Mouse (Mus musculus): ENCODE results near the gene Ncapd2. TPM values are rescaled to one million over a fixed set of nuclear protein-coding genes. Genes with fewer than 3 reads are reported as not detected.

Ncapd2 gene
- polyA plus RNA-seq, 1 experiment, result 383 TPM

- Histone ChIP-seq H3K27ac (ENCODE audit: insufficient read depth, low read length) (no peak overlapping the region), H3K36me3 (ENCODE audit: control insufficient read depth, insufficient read depth, low read length, poor library complexity, severe bottlenecking) (no peaks in the 10 kb centered on the region), H3K9ac (ENCODE audit: low read depth, poor library complexity, severe bottlenecking) (no peak overlapping the region), H3K4me1 (ENCODE audit: control insufficient read depth, insufficient read depth, low read length) (no peaks in the 10 kb centered on the region), H3K9me3 (replicated peaks; ENCODE audit: control insufficient read depth, insufficient read depth, low read length, poor library complexity, severe bottlenecking) (no peaks in the 10 kb centered on the region), H3K27me3 (ENCODE audit: control insufficient read depth, insufficient read depth, low read length, poor library complexity, severe bottlenecking) (no peaks in the 10 kb centered on the region), H3K4me3 (ENCODE audit: low read depth, low read length) (no peak overlapping the region)
- no peak for TF ChIP-seq POLR2A (IDR thresholded peaks at IDR 0.05; ENCODE audit: insufficient read depth, low read length)
These were observed 26.4 kb upstream of the Ncapd2 start for GRCm38 (mm10) chr6:125217899-125218298.

GRCm38 (mm10) chr6:125216898-125217297 is 25.4 kb upstream of the Ncapd2 start:
- no peaks in the 10 kb centered on the region for H3K4me1 ChIP-seq (ENCODE audit: control insufficient read depth, insufficient read depth, low read length)

GRCm38 (mm10) chr6:125215148-125215954 is 23.9 kb upstream of the Ncapd2 start, which contains the start of gene Vamp1:
Gene Vamp1, plus strand, starts transcription at chr6:125215551.
- H3K27ac ChIP-seq (ENCODE audit: insufficient read depth, low read length), result no peak within 1 kb of the TSS
- H3K4me3 ChIP-seq (ENCODE audit: low read depth, low read length), result peak within 1 kb of the TSS; percentile 91
- no peaks in the 10 kb centered on the region for H3K4me1 ChIP-seq (ENCODE audit: control insufficient read depth, insufficient read depth, low read length)
- no peaks in the 10 kb centered on the region for H3K36me3 ChIP-seq (ENCODE audit: control insufficient read depth, insufficient read depth, low read length, poor library complexity, severe bottlenecking)
- no peaks in the 10 kb centered on the region for H3K27me3 ChIP-seq (ENCODE audit: control insufficient read depth, insufficient read depth, low read length, poor library complexity, severe bottlenecking)
- no peaks in the 10 kb centered on the region for H3K9me3 ChIP-seq (replicated peaks; ENCODE audit: control insufficient read depth, insufficient read depth, low read length, poor library complexity, severe bottlenecking)
- TF ChIP-seq EP300 (IDR thresholded peaks at IDR 0.05; ENCODE audit: insufficient read depth, low read depth, low read length) (peak; percentile 63; the same call in 1 of the 2 replicates), CTCF (IDR thresholded peaks at IDR 0.05; ENCODE audit: low read depth, low read length) (no peak), POLR2A (IDR thresholded peaks at IDR 0.05; ENCODE audit: insufficient read depth, low read length) (peak; percentile 92)
- peak within 1 kb of the TSS; percentile 73 for H3K9ac ChIP-seq (ENCODE audit: low read depth, poor library complexity, severe bottlenecking)

More at GRCm38 (mm10) chr6:125216898-125217297, 25.4 kb upstream of the Ncapd2 start:
- H3K36me3 ChIP-seq (ENCODE audit: control insufficient read depth, insufficient read depth, low read length, poor library complexity, severe bottlenecking), result no peaks in the 10 kb centered on the region
- TF ChIP-seq EP300 (IDR thresholded peaks at IDR 0.05; ENCODE audit: insufficient read depth, low read depth, low read length) (no peak), POLR2A (IDR thresholded peaks at IDR 0.05; ENCODE audit: insufficient read depth, low read length) (no peak)
- H3K27ac ChIP-seq (ENCODE audit: insufficient read depth, low read length), result no peak overlapping the region
- H3K27me3 ChIP-seq (ENCODE audit: control insufficient read depth, insufficient read depth, low read length, poor library complexity, severe bottlenecking), result no peaks in the 10 kb centered on the region
- no peak overlapping the region for H3K4me3 ChIP-seq (ENCODE audit: low read depth, low read length)
- H3K9me3 ChIP-seq (replicated peaks; ENCODE audit: control insufficient read depth, insufficient read depth, low read length, poor library complexity, severe bottlenecking), result no peaks in the 10 kb centered on the region
- H3K9ac ChIP-seq (ENCODE audit: low read depth, poor library complexity, severe bottlenecking), result no peak overlapping the region

- Histone ChIP-seq H3K9me3 (replicated peaks; ENCODE audit: control insufficient read depth, insufficient read depth, low read length, poor library complexity, severe bottlenecking) (no peaks in the 10 kb centered on the region), H3K4me1 (ENCODE audit: control insufficient read depth, insufficient read depth, low read length) (no peaks in the 10 kb centered on the region), H3K9ac (ENCODE audit: low read depth, poor library complexity, severe bottlenecking) (no peak overlapping the region), H3K4me3 (ENCODE audit: low read depth, low read length) (no peak overlapping the region), H3K27ac (ENCODE audit: insufficient read depth, low read length) (no peak overlapping the region), H3K27me3 (ENCODE audit: control insufficient read depth, insufficient read depth, low read length, poor library complexity, severe bottlenecking) (no peaks in the 10 kb centered on the region), H3K36me3 (ENCODE audit: control insufficient read depth, insufficient read depth, low read length, poor library complexity, severe bottlenecking) (no peaks in the 10 kb centered on the region)
- no peak for TF ChIP-seq CTCF (IDR thresholded peaks at IDR 0.05; ENCODE audit: low read depth, low read length)
- TF ChIP-seq EP300 (IDR thresholded peaks at IDR 0.05; ENCODE audit: insufficient read depth, low read depth, low read length), result no peak
- TF ChIP-seq POLR2A (IDR thresholded peaks at IDR 0.05; ENCODE audit: insufficient read depth, low read length), result no peak
These were observed 22.2 kb upstream of the Ncapd2 start for GRCm38 (mm10) chr6:125213715-125214114.

- TF ChIP-seq POLR2A (IDR thresholded peaks at IDR 0.05; ENCODE audit: insufficient read depth, low read length) (no peak), CTCF (IDR thresholded peaks at IDR 0.05; ENCODE audit: low read depth, low read length) (no peak), EP300 (IDR thresholded peaks at IDR 0.05; ENCODE audit: insufficient read depth, low read depth, low read length) (no peak)
- Histone ChIP-seq H3K9me3 (replicated peaks; ENCODE audit: control insufficient read depth, insufficient read depth, low read length, poor library complexity, severe bottlenecking) (no peaks in the 10 kb centered on the region), H3K4me3 (ENCODE audit: low read depth, low read length) (no peak overlapping the region), H3K27ac (ENCODE audit: insufficient read depth, low read length) (no peak overlapping the region), H3K4me1 (ENCODE audit: control insufficient read depth, insufficient read depth, low read length) (no peaks in the 10 kb centered on the region), H3K27me3 (ENCODE audit: control insufficient read depth, insufficient read depth, low read length, poor library complexity, severe bottlenecking) (no peaks in the 10 kb centered on the region), H3K9ac (ENCODE audit: low read depth, poor library complexity, severe bottlenecking) (no peak overlapping the region), H3K36me3 (ENCODE audit: control insufficient read depth, insufficient read depth, low read length, poor library complexity, severe bottlenecking) (no peaks in the 10 kb centered on the region)
These were observed 21.6 kb upstream of the Ncapd2 start for GRCm38 (mm10) chr6:125213129-125213528.

GRCm38 (mm10) chr6:125212621-125213020 is 21.1 kb upstream of the Ncapd2 start:
- Histone ChIP-seq H3K4me1 (ENCODE audit: control insufficient read depth, insufficient read depth, low read length) (no peaks in the 10 kb centered on the region), H3K9me3 (replicated peaks; ENCODE audit: control insufficient read depth, insufficient read depth, low read length, poor library complexity, severe bottlenecking) (no peaks in the 10 kb centered on the region), H3K4me3 (ENCODE audit: low read depth, low read length) (no peak overlapping the region), H3K9ac (ENCODE audit: low read depth, poor library complexity, severe bottlenecking) (no peak overlapping the region), H3K27me3 (ENCODE audit: control insufficient read depth, insufficient read depth, low read length, poor library complexity, severe bottlenecking) (no peaks in the 10 kb centered on the region), H3K27ac (ENCODE audit: insufficient read depth, low read length) (no peak overlapping the region), H3K36me3 (ENCODE audit: control insufficient read depth, insufficient read depth, low read length, poor library complexity, severe bottlenecking) (no peaks in the 10 kb centered on the region)
- TF ChIP-seq CTCF (IDR thresholded peaks at IDR 0.05; ENCODE audit: low read depth, low read length) (no peak), POLR2A (IDR thresholded peaks at IDR 0.05; ENCODE audit: insufficient read depth, low read length) (no peak), EP300 (IDR thresholded peaks at IDR 0.05; ENCODE audit: insufficient read depth, low read depth, low read length) (no peak)

Measured in ES-Bruce4 (cell line).